Mouse (Mus musculus) kidney, adult 18-20 months (tissue): ENCODE measurements around the gene 1700016C15Rik.

Experiments
- DNase-seq: peaks from one replicate; pipeline ENCODE4 v3.0.0; 2021

The 1700016C15Rik gene

DNA sequence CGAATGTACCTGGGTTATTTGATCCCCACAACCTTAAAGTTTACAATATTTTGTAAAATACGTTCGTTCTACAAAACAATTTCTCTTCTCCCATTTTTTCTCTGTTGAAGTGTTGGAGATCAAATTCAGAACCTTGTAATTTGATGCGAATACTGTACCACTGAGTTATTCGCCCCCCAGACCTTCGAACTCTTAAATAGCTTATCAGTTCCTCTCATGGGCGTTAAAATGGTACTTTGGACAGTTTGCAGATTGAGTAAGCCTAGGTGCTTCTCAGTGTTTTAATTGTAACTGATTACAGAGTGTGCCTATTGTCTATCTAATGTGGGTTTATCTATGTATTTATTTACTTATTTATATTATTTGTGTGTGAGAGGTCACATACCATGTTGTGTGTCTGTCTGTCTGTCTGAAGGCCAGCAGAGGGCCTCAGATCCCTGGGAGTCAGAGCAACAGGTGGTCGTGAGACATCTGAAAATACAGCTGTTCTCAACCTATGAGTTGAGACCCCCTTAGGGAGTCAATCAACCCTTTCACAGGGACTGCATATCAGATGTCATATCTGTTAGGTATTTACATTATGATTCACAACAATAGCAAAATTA lies 67.6 kb downstream of the 1700016C15Rik start:
- no peak for DNase-seq
